Mouse (Mus musculus) bone marrow macrophage, adult 2 months (primary cell): ENCODE data around the gene Il5ra.

Experiments
- CTCF ChIP-seq: IDR thresholded peaks from 2 replicates; pipeline ENCODE4 v1.5.1; 2012; ENCODE audit warnings: low read depth, mild to moderate bottlenecking, low read length, moderate library complexity
- POLR2A ChIP-seq: IDR thresholded peaks from 2 replicates; pipeline ENCODE4 v1.6.1; 2012; ENCODE audit warnings: mild to moderate bottlenecking, low read depth, low read length, borderline replicate concordance

DNA sequence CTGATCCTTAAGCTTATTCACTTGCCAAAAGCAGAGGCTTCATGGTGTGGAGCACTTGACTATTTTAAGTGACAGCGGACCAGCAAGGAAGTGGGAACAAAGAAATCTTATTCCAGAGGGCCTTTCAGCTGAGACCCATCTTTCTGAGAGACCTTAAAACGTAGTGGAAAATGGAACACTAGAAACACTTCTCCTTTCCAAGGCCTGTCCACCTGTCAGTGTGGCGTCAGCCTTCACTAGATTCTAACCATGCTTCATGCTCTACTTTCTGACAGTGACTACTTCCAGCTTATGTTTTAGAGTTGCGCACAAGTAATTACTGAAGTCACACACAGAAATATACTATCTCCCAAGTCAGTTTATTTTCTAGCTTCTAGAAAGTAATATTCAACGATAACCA is 43.6 kb upstream of the Il5ra start:
- no peak for TF ChIP-seq POLR2A
- no peak for TF ChIP-seq CTCF
